Mouse (Mus musculus): ENCODE data around the gene Gm10160. TPM values are rescaled to one million over a fixed set of nuclear protein-coding genes. Genes with fewer than 3 reads are reported as not detected.

Gene Gm10160
- total RNA-seq, 4 experiments from 2014 or later = not detected

GRCm38 (mm10) chr7:81825381-81825780, 30.2 kb downstream of the Gm10160 start:
- no peak for DNase-seq

GRCm38 (mm10) chr7:81824906-81825305, 30.7 kb downstream of the Gm10160 start:
- DNase-seq = no peak

DNA sequence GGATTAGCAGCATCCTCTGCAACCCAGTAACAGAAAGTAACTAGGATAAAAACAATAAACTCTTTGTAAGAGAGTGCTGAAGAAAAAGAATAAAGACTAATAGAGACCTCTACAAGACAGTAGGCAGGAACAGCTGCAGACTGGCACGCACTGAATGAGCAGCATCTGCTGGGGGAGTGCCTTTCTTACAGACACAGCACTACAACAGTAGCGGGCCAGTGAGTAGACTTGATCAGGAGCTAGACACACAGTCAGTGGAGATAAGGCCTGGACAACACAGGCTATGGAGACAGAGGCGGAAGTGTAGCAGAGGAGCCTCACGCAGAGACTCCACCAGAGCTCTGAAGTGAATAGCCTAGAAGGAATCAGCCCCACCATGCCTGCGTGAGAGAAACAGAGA, 49.5 kb downstream of the Gm10160 start:
- no peak for DNase-seq

Other genes with a start within 250 kb of the Gm10160 start
- gene Homer2, start 148.3 kb downstream of the Gm10160 start, total RNA-seq (2022) = 10 to 100 TPM in 2 of 4 experiments, 1 to 10 TPM in 2; 2.0 to 15.1 (median 7.6) TPM
- gene Ramac, start 92.9 kb downstream of the Gm10160 start, total RNA-seq (2022) = 10 to 100 TPM; 46.9 to 62.3 (median 54.4) TPM
- gene 3110040N11Rik, start 66.3 kb downstream of the Gm10160 start, total RNA-seq (2022) = 10 to 100 TPM; 42.5 to 46.9 (median 45.0) TPM
- 100 to 1,000 TPM in 3 of 4 experiments, 10 to 100 TPM in 1; 97.3 to 112 (median 104) TPM for gene Btbd1, start 26.4 kb downstream of the Gm10160 start, total RNA-seq (2022)
- 10 to 100 TPM; 12.8 to 21.0 (median 16.2) TPM for gene Tm6sf1, start 3.2 kb upstream of the Gm10160 start, total RNA-seq (2022)
- gene Hdgfl3, start 78.7 kb upstream of the Gm10160 start, total RNA-seq (2022) = 10 to 100 TPM in 3 of 4 experiments, 1 to 10 TPM in 1; 9.9 to 18.2 (median 13.2) TPM
- under 1 TPM; 0.09 to 0.73 (median 0.50) TPM for gene Bnc1, start 136.5 kb upstream of the Gm10160 start, total RNA-seq (2022)

Measured in adrenal gland, adult 8-10 months (tissue).